In genomic region chr15:101131498-101131897, GRCm38 (mm10) we compare ENCODE assay signal across 17 mouse cellular contexts. TPM values are rescaled to one million over a fixed set of nuclear protein-coding genes. Genes with fewer than 3 reads are reported as not detected.
DNase-seq lines count a peak whose midpoint lies in the region; ATAC-seq lines count a peak whose summit lies in the region.
"Had no signal": no experiment of that assay in that cellular context is flagged by ENCODE, and none has a peak within 500 bp of the region (broad histone marks: within the 10 kb centered on the region; RNA-seq: fewer than 3 reads in every experiment).

No protein-coding gene starts in this region.

- H3K27me3 ChIP-seq in kidney, embryonic 15.5 days = peaks cover 35% of the 10 kb centered on the region
- no peaks in the 10 kb centered on the region for H3K27me3 ChIP-seq in intestine, embryonic 16.5 days (replicated peaks; ENCODE audit: control insufficient read depth, insufficient read depth, low read length)

- no peaks in the 10 kb centered on the region for H3K9me3 ChIP-seq in kidney, embryonic 15.5 days (replicated peaks)
- H3K9me3 ChIP-seq in intestine, embryonic 16.5 days (ENCODE audit: control insufficient read depth, low read length) = no peaks in the 10 kb centered on the region
- H3K9me3 ChIP-seq: forebrain, embryonic 13.5 days; liver, embryonic 13.5 days; midbrain, embryonic 10.5 days had no signal

- H3K4me3 ChIP-seq in kidney, embryonic 15.5 days (replicated peaks) = 0 out of 2 replicates have a peak overlapping the region, but pooled peaks have one; percentile 9
- H3K4me3 ChIP-seq in brown adipose tissue, adult 24 weeks (ENCODE audit: insufficient read depth, low read depth, low read length) = peak overlapping the region; percentile 36
- H3K4me3 ChIP-seq in intestine, embryonic 16.5 days (ENCODE audit: low read length) = no peak overlapping the region
- H3K4me3 ChIP-seq: forebrain, embryonic 13.5 days; liver, embryonic 13.5 days; midbrain, embryonic 10.5 days had no signal

- H3K4me2 ChIP-seq in kidney, embryonic 15.5 days = peak overlapping the region; percentile 39
- peak overlapping the region; percentile 23; the same call in 1 of the 2 replicates for H3K4me2 ChIP-seq in intestine, embryonic 16.5 days (ENCODE audit: low read depth, low read length)
- H3K4me2 ChIP-seq: forebrain, embryonic 13.5 days; liver, embryonic 13.5 days had no signal

- intact Hi-C loops in heart, postnatal 25 days (cut with DNase I) = no loop called here
- intact Hi-C loops in left cerebral cortex, postnatal 4 days (cut with DNase I) = no loop called here

- 16% methylated on average over 11 of the region's 11 CpGs for WGBS in kidney, embryonic 15.5 days
- 27% methylated on average over 11 of the region's 11 CpGs for WGBS in intestine, embryonic 16.5 days

- peaks cover 85% of the 10 kb centered on the region for H3K4me1 ChIP-seq in kidney, embryonic 15.5 days
- H3K4me1 ChIP-seq in brown adipose tissue, adult 24 weeks (ENCODE audit: control insufficient read depth, insufficient read depth, insufficient read length, low read length) = peaks cover 23% of the 10 kb centered on the region; the same call in 1 of the 2 replicates
- H3K4me1 ChIP-seq in intestine, embryonic 16.5 days (ENCODE audit: control insufficient read depth, insufficient read depth, low read length) = peaks cover 46% of the 10 kb centered on the region

- peak; percentile 92 for DNase-seq in heart, adult 11 months
- no peak for DNase-seq in heart, postnatal 25 days (ENCODE audit: low spot score)
- no peak for DNase-seq in kidney, postnatal 10 days
- no peak for DNase-seq in embryo, embryonic 11 days
- no peak for DNase-seq in left cerebral cortex, postnatal 4 days
- DNase-seq: cerebellum, adult 2 months; gastrocnemius, postnatal 36 days; kidney, postnatal 36 days; liver, embryonic 13.5 days; thymus, postnatal 25 days had no signal

- no peaks in the 10 kb centered on the region for H3K36me3 ChIP-seq in kidney, embryonic 15.5 days
- H3K36me3 ChIP-seq in intestine, embryonic 16.5 days (ENCODE audit: control insufficient read depth, insufficient read depth, low read length) = no peaks in the 10 kb centered on the region
- H3K36me3 ChIP-seq: liver, embryonic 13.5 days; midbrain, embryonic 10.5 days had no signal

- no peak for ATAC-seq in kidney, embryonic 15.5 days (replicated peaks; ENCODE audit: low FRiP score)
- no peak for ATAC-seq in intestine, embryonic 16.5 days
- ATAC-seq: forebrain, embryonic 13.5 days had no signal

- peak overlapping the region; percentile 43; the same call in 1 of the 2 replicates for H3K27ac ChIP-seq in kidney, embryonic 15.5 days
- H3K27ac ChIP-seq in brown adipose tissue, adult 24 weeks (replicated peaks; ENCODE audit: low read depth, low read length) = peak overlapping the region; percentile 66; the same call in 1 of the 2 replicates
- 0 out of 2 replicates have a peak overlapping the region, but pooled peaks have one; percentile 34 for H3K27ac ChIP-seq in intestine, embryonic 16.5 days (ENCODE audit: low read length)
- H3K27ac ChIP-seq: forebrain, embryonic 13.5 days; liver, embryonic 13.5 days; midbrain, embryonic 10.5 days had no signal

- no peak overlapping the region for H3K9ac ChIP-seq in kidney, embryonic 15.5 days
- no peak overlapping the region for H3K9ac ChIP-seq in intestine, embryonic 16.5 days (ENCODE audit: low read depth, low read length)
- H3K9ac ChIP-seq: forebrain, embryonic 13.5 days; liver, embryonic 13.5 days had no signal

RNA-seq across cellular contexts. Expression of gene Acvrl1, which starts 3.2 kb away (rescaled TPM):
- 10 to 100 TPM; 23.2 to 31.5 TPM for total RNA-seq in heart, postnatal 25 days (2021)
- polyA plus RNA-seq in kidney, embryonic 15.5 days (2015; fragmentation: Nextera tagmentation; extraction: Ambion mirVana) = 17.2 and 18.4 TPM in 2 replicates
- 9.4 and 13.7 TPM in 2 replicates for polyA plus RNA-seq in brown adipose tissue, adult 24 weeks (2012; ENCODE audit: insufficient read depth, insufficient read length, missing spikeins)
- polyA plus RNA-seq in intestine, embryonic 16.5 days (2015; fragmentation: Nextera tagmentation; extraction: Ambion mirVana) = 31.2 and 31.9 TPM in 2 replicates
- 1 to 10 TPM; 8.4 to 9.7 TPM for total RNA-seq in left cerebral cortex, postnatal 4 days (2021)

RNA-seq across cellular contexts. Expression of gene Ankrd33, which starts 15.9 kb away (rescaled TPM):
- total RNA-seq in heart, postnatal 25 days (2021) = not detected
- polyA plus RNA-seq in kidney, embryonic 15.5 days (2015; fragmentation: Nextera tagmentation; extraction: Ambion mirVana) = not detected in 2 replicates
- not detected in 2 replicates for polyA plus RNA-seq in brown adipose tissue, adult 24 weeks (2012; ENCODE audit: insufficient read depth, insufficient read length, missing spikeins)
- polyA plus RNA-seq in intestine, embryonic 16.5 days (2015; fragmentation: Nextera tagmentation; extraction: Ambion mirVana) = not detected in 2 replicates
- not detected for total RNA-seq in left cerebral cortex, postnatal 4 days (2021)
- total RNA-seq: ES-E14; gastrocnemius, postnatal 36 days had no signal
- polyA plus RNA-seq: forebrain, embryonic 13.5 days; liver, embryonic 13.5 days; midbrain, embryonic 10.5 days; neural tube, embryonic 11.5 days had no signal

RNA-seq across cellular contexts. Expression of gene Acvr1b, which starts 42.4 kb away (rescaled TPM):
- 10 to 100 TPM; 11.7 to 14.5 TPM for total RNA-seq in heart, postnatal 25 days (2021)
- 6.2 and 6.4 TPM in 2 replicates for polyA plus RNA-seq in kidney, embryonic 15.5 days (2015; fragmentation: Nextera tagmentation; extraction: Ambion mirVana)
- polyA plus RNA-seq in brown adipose tissue, adult 24 weeks (2012; ENCODE audit: insufficient read depth, insufficient read length, missing spikeins) = 3.1 and 3.2 TPM in 2 replicates
- polyA plus RNA-seq in intestine, embryonic 16.5 days (2015; fragmentation: Nextera tagmentation; extraction: Ambion mirVana) = 10.4 and 11.0 TPM in 2 replicates
- 10 to 100 TPM; 96.1 to 98.6 TPM for total RNA-seq in left cerebral cortex, postnatal 4 days (2021)

RNA-seq across cellular contexts. Expression of gene Fignl2, which starts 53.1 kb away (rescaled TPM):
- 1 to 10 TPM; 1.3 to 1.4 TPM for total RNA-seq in heart, postnatal 25 days (2021)
- polyA plus RNA-seq in kidney, embryonic 15.5 days (2015; fragmentation: Nextera tagmentation; extraction: Ambion mirVana) = 0.22 and 0.44 TPM in 2 replicates
- 2.9 and 3.0 TPM in 2 replicates for polyA plus RNA-seq in brown adipose tissue, adult 24 weeks (2012; ENCODE audit: insufficient read depth, insufficient read length, missing spikeins)
- polyA plus RNA-seq in intestine, embryonic 16.5 days (2015; fragmentation: Nextera tagmentation; extraction: Ambion mirVana) = 0.12 TPM in 2 replicates
- total RNA-seq in left cerebral cortex, postnatal 4 days (2021) = 1 to 10 TPM in 1 of 2 experiments, under 1 TPM in 1; 0.70 to 1.0 TPM
- polyA plus RNA-seq: forebrain, embryonic 13.5 days had no signal
